Mouse (Mus musculus) embryonic facial prominence, embryonic 12.5 days (tissue): ENCODE data around the gene Igf2bp2. TPM values are rescaled to one million over a fixed set of nuclear protein-coding genes. Genes with fewer than 3 reads are reported as not detected.
A peak's percentile ranks its signal among the peaks of the same experiment; 100 is the strongest.

Experiments used
- ATAC-seq: fragments of 200-750 bp; cut with Nextera tagmentation; 2 replicates; pipeline ENCODE4 v1.8.0; 2017; ENCODE audit not compliant: insufficient number of reproducible peaks, insufficient read depth, low FRiP score, low TSS enrichment
- H3K27ac ChIP-seq: fragments of 300-500 bp; sonication (generic); 2 replicates; pipeline ENCODE4 v1.5.1; 2016; ENCODE audit warnings: mild to moderate bottlenecking
- H3K27me3 ChIP-seq: fragments of 300-500 bp; sonication (generic); 2 replicates; pipeline ENCODE4 v1.6.1; 2016; ENCODE audit warnings: mild to moderate bottlenecking, moderate library complexity
- H3K36me3 ChIP-seq: fragments of 300-500 bp; sonication (generic); 2 replicates; pipeline ENCODE4 v1.6.1; 2016; ENCODE audit warnings: mild to moderate bottlenecking
- H3K4me1 ChIP-seq: fragments of 300-500 bp; sonication (generic); 2 replicates; pipeline ENCODE4 v1.6.1; 2016
- H3K4me2 ChIP-seq: fragments of 300-500 bp; sonication (generic); replicated peaks from 2 replicates; pipeline ENCODE4 v1.6.1; 2016; ENCODE audit warnings: mild to moderate bottlenecking, moderate library complexity
- H3K4me3 ChIP-seq: fragments of 300-500 bp; sonication (generic); 2 replicates; pipeline ENCODE4 v1.5.1; 2016; ENCODE audit warnings: mild to moderate bottlenecking
- H3K9ac ChIP-seq: fragments of 300-500 bp; sonication (generic); 2 replicates; pipeline ENCODE4 v1.6.1; 2016; ENCODE audit warnings: mild to moderate bottlenecking, moderate library complexity
- H3K9me3 ChIP-seq: fragments of 300-500 bp; sonication (generic); 2 replicates; pipeline ENCODE4 v1.6.1; 2016; ENCODE audit warnings: mild to moderate bottlenecking, moderate library complexity
- WGBS: fragments of 180-500 bp; shearing (Covaris S2); methylation state at CpG from one replicate; pipeline ENCODE4 v1.1.7; 2016; 5-methylcytosine and 5-hydroxymethylcytosine counted together
- polyA plus RNA-seq: library from polyadenylated mRNA; unstranded; fragments of >200 nt; fragmentation: Nextera tagmentation; extraction: Ambion mirVana; gene quantifications from 2 replicates; pipeline ENCODE4 v1.2.1, GENCODE M21; 2016

Gene Igf2bp2
- polyA plus RNA-seq, 1 experiment from 2014 or later: 132 TPM

- H3K27ac ChIP-seq: no peak overlapping the region
- H3K4me2 ChIP-seq: no peak overlapping the region
- H3K4me3 ChIP-seq: no peak overlapping the region
- no peaks in the 10 kb centered on the region for H3K9me3 ChIP-seq
- H3K27me3 ChIP-seq: no peaks in the 10 kb centered on the region
- 0 out of 2 replicates have a peak, but pooled peaks cover 2% of the 10 kb centered on the region for H3K36me3 ChIP-seq
- H3K9ac ChIP-seq: no peak overlapping the region
- ATAC-seq: no peak
- H3K4me1 ChIP-seq: no peaks in the 10 kb centered on the region
- WGBS: 92% methylated on average over 1 of the region's 1 CpGs
Observed at GRCm38 (mm10) chr16:22095751-22096150, 67.3 kb downstream of the Igf2bp2 start.

GRCm38 (mm10) chr16:22091255-22091783, 71.8 kb downstream of the Igf2bp2 start:
- H3K4me2 ChIP-seq: no peak overlapping the region
- H3K27me3 ChIP-seq: no peaks in the 10 kb centered on the region
- no peak overlapping the region for H3K9ac ChIP-seq
- H3K4me3 ChIP-seq: no peak overlapping the region
- no peaks in the 10 kb centered on the region for H3K4me1 ChIP-seq
- no peak for ATAC-seq
- WGBS: 88% methylated on average over 3 of the region's 3 CpGs
- no peaks in the 10 kb centered on the region for H3K9me3 ChIP-seq
- H3K27ac ChIP-seq: no peak overlapping the region
- peaks cover 24% of the 10 kb centered on the region for H3K36me3 ChIP-seq

- ATAC-seq: no peak
- no peak overlapping the region for H3K27ac ChIP-seq
- no peaks in the 10 kb centered on the region for H3K4me1 ChIP-seq
- peaks cover 56% of the 10 kb centered on the region for H3K36me3 ChIP-seq
- H3K4me3 ChIP-seq: no peak overlapping the region
- WGBS: 85% methylated on average over 4 of the region's 4 CpGs
- no peak overlapping the region for H3K9ac ChIP-seq
- H3K27me3 ChIP-seq: no peaks in the 10 kb centered on the region
- H3K9me3 ChIP-seq: no peaks in the 10 kb centered on the region
- no peak overlapping the region for H3K4me2 ChIP-seq
Observed at GRCm38 (mm10) chr16:22085411-22085810, 77.7 kb downstream of the Igf2bp2 start.

GRCm38 (mm10) chr16:22080125-22080710, 82.9 kb downstream of the Igf2bp2 start:
- 86% methylated on average over 12 of the region's 12 CpGs for WGBS
- Histone ChIP-seq H3K4me2 (no peak overlapping the region), H3K27me3 (no peaks in the 10 kb centered on the region), H3K4me1 (no peaks in the 10 kb centered on the region), H3K9me3 (no peaks in the 10 kb centered on the region), H3K9ac (no peak overlapping the region), H3K27ac (no peak overlapping the region), H3K36me3 (peaks cover 72% of the 10 kb centered on the region), H3K4me3 (no peak overlapping the region)
- ATAC-seq: no peak

GRCm38 (mm10) chr16:22076620-22076941, 86.5 kb downstream of the Igf2bp2 start:
- no peak for ATAC-seq
- H3K27ac ChIP-seq: no peak overlapping the region
- H3K4me1 ChIP-seq: no peaks in the 10 kb centered on the region
- H3K9ac ChIP-seq: no peak overlapping the region
- H3K36me3 ChIP-seq: peaks cover 82% of the 10 kb centered on the region
- no peak overlapping the region for H3K4me3 ChIP-seq
- no peaks in the 10 kb centered on the region for H3K27me3 ChIP-seq
- H3K4me2 ChIP-seq: no peak overlapping the region
- WGBS: 49% methylated on average over 4 of the region's 4 CpGs
- H3K9me3 ChIP-seq: no peaks in the 10 kb centered on the region

GRCm38 (mm10) chr16:22075829-22076619, 87.1 kb downstream of the Igf2bp2 start:
- H3K4me1 ChIP-seq: no peaks in the 10 kb centered on the region
- H3K27me3 ChIP-seq: no peaks in the 10 kb centered on the region
- H3K36me3 ChIP-seq: peaks cover 83% of the 10 kb centered on the region
- H3K27ac ChIP-seq: no peak overlapping the region
- H3K4me2 ChIP-seq: no peak overlapping the region
- no peak overlapping the region for H3K9ac ChIP-seq
- no peak overlapping the region for H3K4me3 ChIP-seq
- 55% methylated on average over 5 of the region's 5 CpGs for WGBS
- no peaks in the 10 kb centered on the region for H3K9me3 ChIP-seq
- no peak for ATAC-seq

- Histone ChIP-seq H3K4me2 (no peak overlapping the region), H3K4me3 (no peak overlapping the region), H3K27me3 (no peaks in the 10 kb centered on the region), H3K27ac (no peak overlapping the region), H3K9ac (no peak overlapping the region), H3K36me3 (peaks cover 86% of the 10 kb centered on the region), H3K4me1 (no peaks in the 10 kb centered on the region), H3K9me3 (no peaks in the 10 kb centered on the region)
- WGBS: 82% methylated on average over 6 of the region's 6 CpGs
- no peak for ATAC-seq
Observed at GRCm38 (mm10) chr16:22075067-22075466, 88.0 kb downstream of the Igf2bp2 start.

GRCm38 (mm10) chr16:22071361-22071760, 91.7 kb downstream of the Igf2bp2 start:
- no peak for ATAC-seq
- Histone ChIP-seq H3K4me1 (no peaks in the 10 kb centered on the region), H3K9ac (no peak overlapping the region), H3K27ac (no peak overlapping the region), H3K36me3 (peaks cover 90% of the 10 kb centered on the region), H3K9me3 (no peaks in the 10 kb centered on the region), H3K4me2 (no peak overlapping the region), H3K4me3 (no peak overlapping the region), H3K27me3 (no peaks in the 10 kb centered on the region)
- 79% methylated on average over 7 of the region's 7 CpGs for WGBS

- H3K4me2 ChIP-seq: no peak overlapping the region
- no peak overlapping the region for H3K4me3 ChIP-seq
- H3K27ac ChIP-seq: no peak overlapping the region
- H3K27me3 ChIP-seq: no peaks in the 10 kb centered on the region
- H3K36me3 ChIP-seq: peaks cover 92% of the 10 kb centered on the region
- WGBS: 92% methylated on average over 8 of the region's 8 CpGs
- no peak overlapping the region for H3K9ac ChIP-seq
- ATAC-seq: no peak
- H3K9me3 ChIP-seq: no peaks in the 10 kb centered on the region
- no peaks in the 10 kb centered on the region for H3K4me1 ChIP-seq
Observed at GRCm38 (mm10) chr16:22067406-22067805, 95.7 kb downstream of the Igf2bp2 start.

GRCm38 (mm10) chr16:22065536-22065935, 97.6 kb downstream of the Igf2bp2 start:
- Histone ChIP-seq H3K36me3 (peaks cover 97% of the 10 kb centered on the region), H3K27ac (no peak overlapping the region), H3K4me2 (no peak overlapping the region), H3K4me1 (no peaks in the 10 kb centered on the region), H3K4me3 (no peak overlapping the region), H3K9ac (no peak overlapping the region), H3K27me3 (no peaks in the 10 kb centered on the region), H3K9me3 (no peaks in the 10 kb centered on the region)
- no peak for ATAC-seq

- Histone ChIP-seq H3K27ac (no peak overlapping the region), H3K4me2 (no peak overlapping the region), H3K9ac (no peak overlapping the region), H3K36me3 (peaks cover 81% of the 10 kb centered on the region), H3K4me1 (no peaks in the 10 kb centered on the region), H3K27me3 (no peaks in the 10 kb centered on the region), H3K9me3 (no peaks in the 10 kb centered on the region), H3K4me3 (no peak overlapping the region)
- 72% methylated on average over 4 of the region's 4 CpGs for WGBS
- no peak for ATAC-seq
Observed at GRCm38 (mm10) chr16:22062284-22062683, 100.8 kb downstream of the Igf2bp2 start.

- H3K9me3 ChIP-seq: no peaks in the 10 kb centered on the region
- no peak overlapping the region for H3K4me2 ChIP-seq
- no peak overlapping the region for H3K4me3 ChIP-seq
- no peak overlapping the region for H3K27ac ChIP-seq
- H3K9ac ChIP-seq: no peak overlapping the region
- 0 out of 2 replicates have a peak, but pooled peaks have one; percentile 26 for ATAC-seq
- no peaks in the 10 kb centered on the region for H3K27me3 ChIP-seq
- H3K36me3 ChIP-seq: peaks cover 75% of the 10 kb centered on the region
- no peaks in the 10 kb centered on the region for H3K4me1 ChIP-seq
- WGBS: 84% methylated on average over 14 of the region's 14 CpGs
Observed at GRCm38 (mm10) chr16:22061555-22062160, 101.4 kb downstream of the Igf2bp2 start.
